ENCODE assay signal across 18 mouse cellular contexts in the genomic region with DNA sequence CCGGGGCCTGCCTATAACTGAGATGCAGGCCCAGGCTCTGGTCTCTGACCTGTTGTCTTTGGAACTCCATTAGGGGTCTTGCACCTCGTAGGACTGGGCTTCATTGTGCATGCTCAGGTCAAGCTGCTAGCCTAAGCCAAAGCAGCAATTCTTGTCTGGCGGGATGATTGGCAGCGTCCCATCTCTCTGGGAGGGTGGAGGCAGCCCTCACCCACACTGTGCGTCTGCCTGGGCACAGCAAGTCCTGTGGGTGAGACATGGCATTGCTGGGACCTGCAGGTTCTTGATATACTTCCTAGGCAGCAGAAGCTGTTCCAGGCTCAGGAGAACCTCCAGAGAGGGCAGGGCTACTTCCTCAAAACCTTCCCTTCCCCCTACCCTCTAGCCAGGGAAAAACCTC. TPM values are rescaled to one million over a fixed set of nuclear protein-coding genes. Genes with fewer than 3 reads are reported as not detected.
A peak's percentile ranks its signal among the peaks of the same experiment; 100 is the strongest.
DNase-seq lines count a peak whose midpoint lies in the region; ATAC-seq and TF ChIP-seq lines count a peak whose summit lies in the region.
"Had no signal": no experiment of that assay in that cellular context is flagged by ENCODE, and none has a peak within 500 bp of the region (broad histone marks: within the 10 kb centered on the region; RNA-seq: fewer than 3 reads in every experiment).

No protein-coding gene starts in this region.

- H3K27me3 ChIP-seq in stomach, embryonic 16.5 days (ENCODE audit: control insufficient read depth, insufficient read depth, low read length), result no peaks in the 10 kb centered on the region
- no peaks in the 10 kb centered on the region for H3K27me3 ChIP-seq in heart, adult 2 months (ENCODE audit: control insufficient read depth, insufficient read depth, low read length)

- WGBS in stomach, embryonic 16.5 days, result 74% methylated on average over 5 of the region's 5 CpGs
- WGBS in heart, adult 2 months, result 70% methylated on average over 5 of the region's 5 CpGs

- TF ChIP-seq CTCF in layer of hippocampus, adult 2 months (conservative IDR thresholded peaks at IDR 0.05), result peak; percentile 33
- no peak for TF ChIP-seq CTCF in heart, adult 2 months (IDR thresholded peaks at IDR 0.05)

- no peak overlapping the region for H3K9ac ChIP-seq in stomach, embryonic 16.5 days (ENCODE audit: low read length)
- no peak overlapping the region for H3K9ac ChIP-seq in heart, adult 2 months (ENCODE audit: low read depth, low read length)
- H3K9ac ChIP-seq: forebrain, embryonic 12.5 days; heart, embryonic 15.5 days; hindbrain, embryonic 14.5 days had no signal

- no peaks in the 10 kb centered on the region for H3K36me3 ChIP-seq in stomach, embryonic 16.5 days (ENCODE audit: control insufficient read depth, insufficient read depth, low read length)
- H3K36me3 ChIP-seq in heart, adult 2 months (ENCODE audit: control insufficient read depth, insufficient read depth, low read length), result no peaks in the 10 kb centered on the region
- H3K36me3 ChIP-seq: forebrain, embryonic 12.5 days; heart, embryonic 15.5 days had no signal

- H3K27ac ChIP-seq in layer of hippocampus, adult 2 months, result peak overlapping the region; percentile 43; the same call in 1 of the 2 replicates
- peak overlapping the region; percentile 85 for H3K27ac ChIP-seq in stomach, embryonic 16.5 days (ENCODE audit: low read length)
- H3K27ac ChIP-seq in heart, adult 2 months, result no peak overlapping the region
- H3K27ac ChIP-seq: forebrain, embryonic 12.5 days; heart, embryonic 15.5 days; hindbrain, embryonic 14.5 days had no signal

- no peak for TF ChIP-seq EP300 in heart, adult 2 months (IDR thresholded peaks at IDR 0.05; ENCODE audit: insufficient read depth, low read depth, low read length)

- H3K4me2 ChIP-seq in stomach, embryonic 16.5 days (ENCODE audit: low read depth, low read length), result no peak overlapping the region
- H3K4me2 ChIP-seq: forebrain, embryonic 12.5 days; heart, embryonic 11.5 days; heart, embryonic 15.5 days; hindbrain, embryonic 14.5 days had no signal

- peak in 1 of 2 experiments; percentile 35 for DNase-seq in layer of hippocampus, adult 2 months (ENCODE audit: low spot score in 2 of 2)
- DNase-seq in layer of hippocampus, postnatal 10 days (ENCODE audit: low spot score in 2 of 2), result no peak
- peak; percentile 46 to 48 for DNase-seq in urinary bladder, adult 18-20 months (ENCODE audit: low spot score in 2 of 2)
- no peak for DNase-seq in urinary bladder, postnatal 4 days (ENCODE audit: low spot score in 2 of 2)
- no peak for DNase-seq in heart, adult 2 months
- DNase-seq: adrenal gland, adult 2 months; adrenal gland, postnatal 25 days; cerebellum, adult 2 months; gastrocnemius, postnatal 10 days; heart, adult 18-20 months; heart, postnatal 14 days had no signal

- TF ChIP-seq POLR2A in heart, adult 2 months (IDR thresholded peaks at IDR 0.05; ENCODE audit: insufficient read depth, low read depth, low read length), result no peak

- no peak overlapping the region for H3K4me3 ChIP-seq in layer of hippocampus, adult 2 months
- no peak overlapping the region for H3K4me3 ChIP-seq in stomach, embryonic 16.5 days (replicated peaks; ENCODE audit: low read length)
- H3K4me3 ChIP-seq in heart, adult 2 months, result no peak overlapping the region
- H3K4me3 ChIP-seq: forebrain, embryonic 12.5 days; heart, embryonic 15.5 days had no signal

- no peaks in the 10 kb centered on the region for H3K79me2 ChIP-seq in heart, adult 2 months (replicated peaks; ENCODE audit: control insufficient read depth, insufficient read depth, low read length)

- H3K9me3 ChIP-seq in stomach, embryonic 16.5 days (replicated peaks; ENCODE audit: control insufficient read depth, low read length), result no peaks in the 10 kb centered on the region
- H3K9me3 ChIP-seq: forebrain, embryonic 12.5 days; heart, embryonic 15.5 days had no signal

- intact Hi-C loops in heart, adult 2 months (cut with DNase I), result no loop called here

- no peak for ATAC-seq in stomach, embryonic 16.5 days (ENCODE audit: insufficient read depth, low FRiP score)
- ATAC-seq: forebrain, embryonic 16.5 days had no signal

- peaks cover 16% of the 10 kb centered on the region for H3K4me1 ChIP-seq in stomach, embryonic 16.5 days (ENCODE audit: control insufficient read depth, insufficient read depth, low read length)
- H3K4me1 ChIP-seq in heart, adult 2 months (ENCODE audit: control insufficient read depth, insufficient read depth, low read length), result peaks cover 10% of the 10 kb centered on the region
- H3K4me1 ChIP-seq: heart, embryonic 15.5 days had no signal

RNA-seq across cellular contexts. Expression of gene Aspg, which starts 10.5 kb away (rescaled TPM):
- total RNA-seq in layer of hippocampus, adult 2 months (2021), result 1 to 10 TPM; 1.4 to 3.4 TPM
- total RNA-seq in layer of hippocampus, postnatal 10 days (2021), result 1 to 10 TPM; 1.5 to 2.7 TPM
- 3.8 and 5.2 TPM in 2 replicates for polyA plus RNA-seq in stomach, embryonic 16.5 days (2015; fragmentation: Nextera tagmentation; extraction: Ambion mirVana)
- total RNA-seq in heart, adult 2 months (2021), result under 1 TPM; 0.55 to 0.61 TPM
- polyA plus RNA-seq in heart, adult 2 months (2012; rRNA removed), result 4.4 and 11.1 TPM in 2 replicates
- total RNA-seq: hematopoietic stem cell, adult 5-6 weeks had no signal

RNA-seq across cellular contexts. Expression of gene Kif26a, which starts 29.0 kb away (rescaled TPM):
- total RNA-seq in layer of hippocampus, adult 2 months (2021), result 1 to 10 TPM; 5.0 to 5.8 TPM
- 10 to 100 TPM in 1 of 2 experiments, 1 to 10 TPM in 1; 7.6 to 10.0 TPM for total RNA-seq in layer of hippocampus, postnatal 10 days (2021)
- polyA plus RNA-seq in stomach, embryonic 16.5 days (2015; fragmentation: Nextera tagmentation; extraction: Ambion mirVana), result 2.6 and 3.5 TPM in 2 replicates
- total RNA-seq in heart, adult 2 months (2021), result 10 to 100 TPM; 10.7 to 12.0 TPM
- polyA plus RNA-seq in heart, adult 2 months (2012; rRNA removed), result 7.3 and 8.2 TPM in 2 replicates
- total RNA-seq: hematopoietic stem cell, adult 5-6 weeks had no signal

Comparison
In these comparisons a context has a peak if more than half of its experiments do, and no peak if none do; other contexts are left out.
1. DNase-seq: peak in urinary bladder, adult 18-20 months (2 of 2); none in layer of hippocampus, postnatal 10 days (0 of 2), urinary bladder, postnatal 4 days (0 of 2) and heart, adult 2 months (0 of 2).